Mouse (Mus musculus) embryo, embryonic 11 days (tissue): ENCODE measurements around the gene Ptpro.

ENCODE experiments used
- DNase-seq: peaks from one replicate; pipeline ENCODE4 v3.0.0-alpha.2; 2015

The Ptpro gene

GRCm38 (mm10) chr6:137294973-137295820, 43.1 kb downstream of the Ptpro start:
- peak; percentile 11 for DNase-seq

GRCm38 (mm10) chr6:137302561-137302960, 50.4 kb downstream of the Ptpro start:
- DNase-seq: no peak

GRCm38 (mm10) chr6:137303824-137304223, 51.7 kb downstream of the Ptpro start:
- no peak for DNase-seq

GRCm38 (mm10) chr6:137315265-137315664, 63.1 kb downstream of the Ptpro start:
- DNase-seq: no peak

GRCm38 (mm10) chr6:137316358-137316757, 64.2 kb downstream of the Ptpro start:
- DNase-seq: no peak

- DNase-seq: no peak
Observed at GRCm38 (mm10) chr6:137317509-137317908, 65.4 kb downstream of the Ptpro start.

- DNase-seq: no peak
Observed at GRCm38 (mm10) chr6:137318242-137318861, 66.2 kb downstream of the Ptpro start.

- no peak for DNase-seq
Observed at GRCm38 (mm10) chr6:137319658-137320057, 67.5 kb downstream of the Ptpro start.

GRCm38 (mm10) chr6:137327718-137328117, 75.6 kb downstream of the Ptpro start:
- DNase-seq: no peak

GRCm38 (mm10) chr6:137328228-137328627, 76.1 kb downstream of the Ptpro start:
- no peak for DNase-seq

GRCm38 (mm10) chr6:137330782-137331181, 78.7 kb downstream of the Ptpro start:
- DNase-seq: no peak

GRCm38 (mm10) chr6:137331826-137332225, 79.7 kb downstream of the Ptpro start:
- DNase-seq: no peak

- DNase-seq: no peak
Observed at GRCm38 (mm10) chr6:137339071-137339470, 87.0 kb downstream of the Ptpro start.

GRCm38 (mm10) chr6:137343688-137344441, 91.7 kb downstream of the Ptpro start:
- no peak for DNase-seq

GRCm38 (mm10) chr6:137360166-137360565, 108.0 kb downstream of the Ptpro start:
- no peak for DNase-seq

- peak; percentile 57 for DNase-seq
Observed at GRCm38 (mm10) chr6:137362216-137362615, 110.1 kb downstream of the Ptpro start.

GRCm38 (mm10) chr6:137364681-137365080, 112.6 kb downstream of the Ptpro start:
- no peak for DNase-seq

- no peak for DNase-seq
Observed at GRCm38 (mm10) chr6:137365637-137366036, 113.5 kb downstream of the Ptpro start.

GRCm38 (mm10) chr6:137370745-137371144, 118.6 kb downstream of the Ptpro start:
- DNase-seq: no peak

- DNase-seq: no peak
Observed at GRCm38 (mm10) chr6:137371455-137371854, 119.3 kb downstream of the Ptpro start.

GRCm38 (mm10) chr6:137373920-137374319, 121.8 kb downstream of the Ptpro start:
- no peak for DNase-seq

- DNase-seq: no peak
Observed at GRCm38 (mm10) chr6:137382546-137382945, 130.4 kb downstream of the Ptpro start.

GRCm38 (mm10) chr6:137386344-137386743, 134.2 kb downstream of the Ptpro start:
- DNase-seq: no peak

- peak; percentile 24 for DNase-seq
Observed at GRCm38 (mm10) chr6:137386935-137387334, 134.8 kb downstream of the Ptpro start.
